Mouse (Mus musculus): ENCODE measurements around the gene 1110004F10Rik. TPM values are rescaled to one million over a fixed set of nuclear protein-coding genes. Genes with fewer than 3 reads are reported as not detected.

Gene 1110004F10Rik
- polyA plus RNA-seq, 1 experiment: 69.7 TPM

DNA sequence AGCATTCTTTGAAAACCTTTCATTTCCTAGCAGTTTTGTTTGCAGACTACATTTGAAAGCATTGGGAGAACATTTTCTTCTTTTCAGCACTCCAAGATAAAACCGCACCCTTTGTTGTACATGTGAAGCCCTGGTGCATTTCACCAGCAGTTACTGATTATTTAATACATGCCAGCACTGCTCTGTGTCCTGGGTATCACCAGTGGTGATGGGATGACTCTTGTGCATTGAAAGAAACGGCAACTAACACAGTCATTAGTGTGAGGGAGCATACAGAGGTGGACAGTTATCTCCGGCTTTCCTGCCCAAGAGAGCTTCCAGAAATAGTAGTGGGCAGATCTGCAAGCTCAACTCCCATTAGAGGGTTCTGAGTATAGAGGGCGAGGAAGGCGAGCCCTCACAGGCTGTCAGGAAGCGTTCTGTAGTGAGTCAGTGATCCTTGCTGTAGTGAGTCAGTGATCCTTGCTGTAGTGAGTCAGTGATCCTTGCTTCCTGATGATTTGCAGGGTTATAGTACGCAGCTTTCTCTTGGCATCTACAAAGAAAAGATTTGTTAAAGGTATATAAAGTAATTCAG lies 60.8 kb downstream of the 1110004F10Rik start:
- H3K4me2 ChIP-seq (ENCODE audit: low read depth): no peak overlapping the region
- no peak for TF ChIP-seq TCF3 (IDR thresholded peaks at IDR 0.05; ENCODE audit: insufficient read length, low read depth)

DNA sequence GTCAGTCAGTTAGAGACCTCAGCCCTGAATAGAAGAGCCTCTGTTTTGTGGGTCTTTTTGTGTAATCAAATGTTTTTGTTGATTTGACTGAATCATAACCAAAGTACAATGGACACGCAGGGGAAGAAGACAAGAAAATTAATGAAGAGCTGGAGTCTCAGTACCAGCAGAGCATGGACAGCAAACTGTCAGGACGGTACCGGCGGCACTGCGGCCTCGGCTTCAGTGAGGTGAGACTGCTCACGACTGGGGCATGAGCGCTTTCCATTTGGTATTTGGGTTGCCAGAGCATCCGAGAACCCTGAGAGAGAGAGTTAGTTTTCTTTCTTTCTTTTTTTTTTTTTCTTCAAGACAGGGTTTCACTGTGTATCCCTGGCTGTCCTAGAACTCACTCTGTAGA lies 63.9 kb downstream of the 1110004F10Rik start:
- TF ChIP-seq SRF (IDR thresholded peaks at IDR 0.05; ENCODE audit: control insufficient read depth, insufficient read length, low read depth) (no peak), POLR2AphosphoS2 (IDR thresholded peaks at IDR 0.05; ENCODE audit: insufficient read length, low read depth) (no peak), MYOD1 (IDR thresholded peaks at IDR 0.05; ENCODE audit: control insufficient read depth in 1 of 3, insufficient read length in 2 of 3, low read depth in 2 of 3) (no peak), CEBPB (IDR thresholded peaks at IDR 0.05; ENCODE audit: insufficient read depth, poor library complexity, severe bottlenecking) (no peak), USF1 (IDR thresholded peaks at IDR 0.05; ENCODE audit: low read depth) (no peak), POLR2A (IDR thresholded peaks at IDR 0.05; ENCODE audit: insufficient read length, low read depth) (no peak), MYOG (IDR thresholded peaks at IDR 0.05; ENCODE audit: control insufficient read depth in 1 of 3, insufficient read depth in 1 of 3, insufficient read length in 2 of 3, low read depth in 2 of 3) (no peak), REST (IDR thresholded peaks at IDR 0.05; ENCODE audit: insufficient read depth, insufficient read length) (no peak), E2F4 (IDR thresholded peaks at IDR 0.05; ENCODE audit: insufficient read depth) (no peak)
- Histone ChIP-seq H3K36me3 (ENCODE audit: control insufficient read depth, insufficient read depth) (peaks cover 21% of the 10 kb centered on the region), H3K4me3 (no peak overlapping the region), H3K79me2 (ENCODE audit: control insufficient read depth, insufficient read depth) (peaks cover 6% of the 10 kb centered on the region), H3ac (ENCODE audit: control insufficient read depth, insufficient read length) (no peak overlapping the region), H3K27me3 (ENCODE audit: control insufficient read depth, insufficient read depth, insufficient read length) (no peaks in the 10 kb centered on the region), H3K4me2 (ENCODE audit: low read depth) (no peak overlapping the region)

More for the DNA sequence above, 60.8 kb downstream of the 1110004F10Rik start:
- no peak overlapping the region for H3ac ChIP-seq (ENCODE audit: control insufficient read depth, insufficient read length)
- H3K27me3 ChIP-seq (ENCODE audit: control insufficient read depth, insufficient read depth, insufficient read length): no peaks in the 10 kb centered on the region
- peaks cover 21% of the 10 kb centered on the region for H3K36me3 ChIP-seq (ENCODE audit: control insufficient read depth, insufficient read depth)
- no peak overlapping the region for H3K4me3 ChIP-seq
- H3K79me2 ChIP-seq (ENCODE audit: control insufficient read depth, insufficient read depth): peaks cover 34% of the 10 kb centered on the region

DNA sequence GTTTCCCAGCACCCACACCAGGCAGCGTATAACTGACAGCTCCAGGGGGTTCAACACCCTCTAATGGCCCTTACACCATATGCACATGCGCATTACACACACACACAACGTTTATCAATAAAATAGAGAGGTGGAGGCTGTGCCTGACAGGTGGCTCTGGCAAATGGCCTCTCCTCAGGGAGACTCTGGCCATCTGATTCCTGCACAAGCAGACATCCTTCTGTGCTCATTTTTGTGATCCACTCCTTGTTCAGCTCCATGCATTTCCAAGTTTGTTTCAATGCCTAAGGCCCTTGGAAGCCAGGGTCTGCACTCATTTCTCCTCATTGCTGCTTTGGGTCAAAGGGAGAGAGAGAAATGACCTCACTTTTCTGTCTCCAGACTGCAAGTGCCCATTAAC lies 71.5 kb downstream of the 1110004F10Rik start:
- H3ac ChIP-seq (ENCODE audit: control insufficient read depth, insufficient read length): no peak overlapping the region
- no peak overlapping the region for H3K4me3 ChIP-seq
- H3K4me2 ChIP-seq (ENCODE audit: low read depth): no peak overlapping the region
- no peaks in the 10 kb centered on the region for H3K27me3 ChIP-seq (ENCODE audit: control insufficient read depth, insufficient read depth, insufficient read length)
- H3K36me3 ChIP-seq (ENCODE audit: control insufficient read depth, insufficient read depth): no peaks in the 10 kb centered on the region
- H3K79me2 ChIP-seq (ENCODE audit: control insufficient read depth, insufficient read depth): no peaks in the 10 kb centered on the region
- TF ChIP-seq TCF3 (IDR thresholded peaks at IDR 0.05; ENCODE audit: insufficient read length, low read depth) (no peak), MYOD1 (IDR thresholded peaks at IDR 0.05; ENCODE audit: control insufficient read depth in 1 of 3, insufficient read length in 2 of 3, low read depth in 2 of 3) (no peak), E2F4 (IDR thresholded peaks at IDR 0.05; ENCODE audit: insufficient read depth) (no peak), SRF (IDR thresholded peaks at IDR 0.05; ENCODE audit: control insufficient read depth, insufficient read length, low read depth) (no peak)

- Histone ChIP-seq H3K36me3 (ENCODE audit: control insufficient read depth, insufficient read depth) (no peaks in the 10 kb centered on the region), H3K4me3 (no peak overlapping the region), H3K79me2 (ENCODE audit: control insufficient read depth, insufficient read depth) (no peaks in the 10 kb centered on the region), H3K27me3 (ENCODE audit: control insufficient read depth, insufficient read depth, insufficient read length) (no peaks in the 10 kb centered on the region), H3ac (ENCODE audit: control insufficient read depth, insufficient read length) (no peak overlapping the region), H3K4me2 (ENCODE audit: low read depth) (no peak overlapping the region)
- no peak for TF ChIP-seq TCF12 (IDR thresholded peaks at IDR 0.05; ENCODE audit: insufficient read depth, poor library complexity, severe bottlenecking)
- TF ChIP-seq CEBPB (IDR thresholded peaks at IDR 0.05; ENCODE audit: insufficient read depth, poor library complexity, severe bottlenecking): no peak
- TF ChIP-seq USF1 (IDR thresholded peaks at IDR 0.05; ENCODE audit: low read depth): no peak
- no peak for TF ChIP-seq REST (IDR thresholded peaks at IDR 0.05; ENCODE audit: insufficient read depth, insufficient read length)
- no peak for TF ChIP-seq TCF3 (IDR thresholded peaks at IDR 0.05; ENCODE audit: insufficient read length, low read depth)
- TF ChIP-seq MYOD1 (IDR thresholded peaks at IDR 0.05; ENCODE audit: control insufficient read depth in 1 of 3, insufficient read length in 2 of 3, low read depth in 2 of 3): no peak
- TF ChIP-seq SRF (IDR thresholded peaks at IDR 0.05; ENCODE audit: control insufficient read depth, insufficient read length, low read depth): no peak
- TF ChIP-seq E2F4 (IDR thresholded peaks at IDR 0.05; ENCODE audit: insufficient read depth): no peak
- no peak for TF ChIP-seq MYOG (IDR thresholded peaks at IDR 0.05; ENCODE audit: control insufficient read depth in 1 of 3, insufficient read depth in 1 of 3, insufficient read length in 2 of 3, low read depth in 2 of 3)
- TF ChIP-seq MAX (IDR thresholded peaks at IDR 0.05; ENCODE audit: low read depth): no peak
- no peak for TF ChIP-seq POLR2AphosphoS2 (IDR thresholded peaks at IDR 0.05; ENCODE audit: insufficient read length, low read depth)
- no peak for TF ChIP-seq POLR2A (IDR thresholded peaks at IDR 0.05; ENCODE audit: insufficient read length, low read depth)
Observed at GRCm38 (mm10) chr7:116111546-116111945, 72.3 kb downstream of the 1110004F10Rik start.

- Histone ChIP-seq H3K36me3 (ENCODE audit: control insufficient read depth, insufficient read depth) (no peaks in the 10 kb centered on the region), H3K4me2 (ENCODE audit: low read depth) (no peak overlapping the region), H3K4me3 (no peak overlapping the region), H3K79me2 (ENCODE audit: control insufficient read depth, insufficient read depth) (no peaks in the 10 kb centered on the region), H3ac (ENCODE audit: control insufficient read depth, insufficient read length) (no peak overlapping the region), H3K27me3 (ENCODE audit: control insufficient read depth, insufficient read depth, insufficient read length) (no peaks in the 10 kb centered on the region)
- TF ChIP-seq USF1 (IDR thresholded peaks at IDR 0.05; ENCODE audit: low read depth) (no peak), TCF12 (IDR thresholded peaks at IDR 0.05; ENCODE audit: insufficient read depth, poor library complexity, severe bottlenecking) (no peak), MYOD1 (IDR thresholded peaks at IDR 0.05; ENCODE audit: control insufficient read depth in 1 of 3, insufficient read length in 2 of 3, low read depth in 2 of 3) (no peak)
Observed at GRCm38 (mm10) chr7:116115216-116115930, 76.2 kb downstream of the 1110004F10Rik start.
